Mouse (Mus musculus): ENCODE results near the gene Zfp949.
"Not testable (repeated sequence)": the region's sequence is repeated elsewhere in the genome, so short reads cannot be mapped to it uniquely, and the experiment has no call there.

Gene Zfp949

GRCm38 (mm10) chr9:88542816-88543215, 5.0 kb upstream of the Zfp949 start:
- DNase-seq (ENCODE audit: low spot score), result no peak

GRCm38 (mm10) chr9:88545534-88545933, 2.3 kb upstream of the Zfp949 start:
- DNase-seq (ENCODE audit: low spot score), result no peak

DNA sequence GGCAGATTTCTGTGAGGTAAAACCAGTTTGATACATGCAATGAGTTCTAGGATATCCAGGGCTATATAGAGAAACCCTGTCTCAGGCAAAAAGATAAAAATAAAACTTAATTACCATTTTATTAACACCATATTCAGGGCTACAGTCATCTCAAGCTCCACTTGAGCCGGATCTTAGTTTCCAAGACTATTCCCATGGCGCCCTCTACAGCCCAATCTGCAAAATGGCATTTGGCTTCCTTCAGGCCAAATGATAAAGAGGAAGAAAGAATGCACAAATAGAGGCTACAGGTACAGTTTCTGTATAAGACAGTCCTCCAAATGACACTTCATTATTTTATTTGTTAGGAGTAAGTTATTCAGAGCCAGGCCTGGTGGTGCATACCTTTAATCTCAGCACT, 1.7 kb upstream of the Zfp949 start:
- no peak for DNase-seq (ENCODE audit: low spot score)

- no peak for DNase-seq (ENCODE audit: low spot score)
Measured at GRCm38 (mm10) chr9:88546657-88547056, 1.2 kb upstream of the Zfp949 start.

DNA sequence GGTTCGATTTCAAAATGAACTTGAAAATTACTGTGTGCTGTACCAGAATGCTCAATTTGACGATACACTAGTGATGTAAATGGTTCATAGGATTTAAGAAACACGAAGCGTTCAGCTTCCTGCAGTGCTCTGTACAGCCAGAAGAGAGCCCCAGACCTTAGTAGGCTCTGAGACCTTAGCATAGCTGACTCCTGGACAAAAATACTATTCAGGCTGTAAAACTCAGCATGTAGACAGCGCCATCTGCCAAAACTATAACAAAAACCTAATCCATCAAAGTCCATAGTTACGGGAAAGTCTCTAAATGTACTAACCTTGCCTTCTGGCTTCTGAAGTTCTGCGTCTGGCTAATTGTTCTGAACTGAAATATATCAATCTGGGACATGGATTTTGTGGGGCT, 550 bp upstream of the Zfp949 start:
- DNase-seq (ENCODE audit: low spot score), result no peak

DNA sequence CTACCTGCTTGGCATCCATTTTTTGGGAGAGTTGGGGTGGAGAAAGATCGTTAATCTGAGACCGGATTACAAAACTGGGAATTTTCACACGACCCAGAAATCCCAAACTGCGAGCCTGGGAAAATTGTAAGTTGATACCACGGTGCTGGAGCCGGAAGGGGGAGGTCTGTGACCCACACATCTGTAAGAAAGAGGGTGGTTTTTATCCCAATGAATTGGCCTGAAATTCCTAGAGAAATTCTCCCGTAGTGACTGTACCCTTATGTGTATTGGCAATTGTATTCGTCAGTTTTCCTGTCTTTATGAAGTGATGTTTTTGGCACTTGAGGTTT, 760 bp downstream of the Zfp949 start:
- DNase-seq (ENCODE audit: low spot score), result no peak

DNA sequence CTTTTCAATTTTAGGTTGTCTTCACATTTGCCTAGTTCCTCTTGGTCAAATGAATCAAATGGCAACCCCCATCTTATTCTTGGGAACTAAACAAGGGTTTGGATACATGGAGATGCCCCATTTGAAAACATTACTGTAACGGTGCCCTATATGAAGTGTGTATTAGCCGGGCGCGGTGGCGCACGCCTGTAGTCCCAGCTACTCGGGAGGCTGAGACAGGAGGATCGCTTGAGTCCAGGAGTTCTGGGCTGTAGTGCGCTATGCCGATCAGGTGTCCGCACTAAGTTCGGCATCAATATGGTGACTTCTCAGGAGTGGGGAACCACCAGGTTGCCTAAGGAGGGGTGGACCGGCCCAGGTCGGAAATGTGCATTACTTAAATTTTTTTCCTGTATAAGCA, 5.3 kb downstream of the Zfp949 start:
- DNase-seq (ENCODE audit: low spot score), result no peak

DNA sequence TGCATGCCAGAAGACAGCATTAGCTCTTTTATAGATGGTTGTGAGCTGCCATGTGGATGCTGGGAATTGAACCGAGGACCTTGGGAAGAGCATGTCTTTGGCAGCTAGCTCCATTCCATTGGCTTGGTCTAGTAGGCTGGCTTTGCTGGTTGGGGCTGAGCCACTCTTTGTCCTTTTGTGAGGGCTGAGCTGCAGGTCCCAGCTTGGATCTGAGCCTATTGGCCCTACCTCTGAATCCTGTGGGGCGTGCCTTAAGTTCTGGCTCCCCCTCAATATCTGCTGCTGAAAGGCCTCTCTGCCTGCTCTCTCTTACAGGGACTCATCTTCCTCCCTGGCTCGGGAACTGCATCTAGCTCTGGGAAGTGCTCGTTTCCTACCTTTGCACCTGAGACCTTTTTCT, 10.3 kb downstream of the Zfp949 start:
- DNase-seq (ENCODE audit: low spot score), result no peak

DNA sequence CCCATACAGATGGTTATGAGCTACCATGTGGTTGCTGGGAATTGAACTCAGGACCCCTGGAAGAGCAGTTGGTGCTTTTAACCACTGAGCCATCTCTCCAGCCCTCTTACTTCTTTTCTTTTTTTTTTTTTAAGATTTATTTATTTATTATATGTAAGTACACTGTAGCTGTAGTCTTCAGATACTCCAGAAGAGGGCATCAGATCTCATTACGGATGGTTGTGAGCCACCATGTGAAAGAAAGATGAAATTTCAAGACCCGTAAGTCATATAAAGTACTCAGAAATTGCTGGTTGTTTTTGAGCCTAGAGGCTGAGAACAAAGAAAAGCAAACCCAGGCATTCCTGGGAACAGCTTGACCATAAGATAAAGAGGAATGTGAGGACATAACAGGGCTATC, 13.7 kb downstream of the Zfp949 start:
- DNase-seq (ENCODE audit: low spot score), result not testable (repeated sequence)

DNA sequence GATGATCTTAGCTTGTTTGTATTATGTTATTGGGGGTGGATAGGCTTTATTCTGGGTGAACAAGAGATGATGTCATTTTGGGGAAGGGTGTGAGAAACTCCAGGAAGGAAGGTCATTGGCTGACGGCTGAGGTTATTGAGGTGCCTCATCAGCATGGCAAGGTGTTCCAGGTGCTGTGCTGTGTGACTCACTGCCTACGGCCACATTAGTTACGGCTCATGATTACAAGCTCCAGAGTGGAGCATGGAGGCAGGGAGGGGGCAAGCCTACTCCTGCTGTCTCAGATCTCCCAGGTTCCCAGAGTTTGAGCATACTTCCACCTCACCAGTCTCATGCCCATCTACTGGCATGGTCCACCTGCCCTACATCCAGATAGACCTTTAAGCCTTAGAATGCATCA, 22.7 kb downstream of the Zfp949 start:
- not testable (repeated sequence) for DNase-seq (ENCODE audit: low spot score)

DNA sequence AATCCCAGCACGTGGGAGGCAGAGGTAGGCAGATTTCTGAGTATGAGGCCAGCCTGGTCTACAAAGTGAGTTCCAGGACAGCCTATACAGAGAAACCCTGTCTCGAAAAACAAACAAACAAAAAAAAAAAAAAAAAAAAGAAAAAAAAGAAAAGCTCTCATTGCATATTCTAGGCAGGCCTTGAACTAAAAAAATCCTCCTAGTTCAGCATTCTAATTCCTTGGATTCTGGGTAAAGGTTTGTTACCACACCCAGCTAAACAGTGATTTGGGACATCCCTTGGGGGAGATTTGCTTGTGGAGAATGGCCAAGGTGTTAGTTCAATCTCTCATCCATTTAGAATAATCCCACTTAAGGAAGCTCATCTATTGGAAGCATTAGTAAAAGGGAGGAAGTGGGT, 32.8 kb downstream of the Zfp949 start, which contains the start of gene Trim43a:
Trim43a (plus strand) TSS at position 301 of the 400 bp plus-strand sequence.
- not testable (repeated sequence) for DNase-seq (ENCODE audit: low spot score)

DNA sequence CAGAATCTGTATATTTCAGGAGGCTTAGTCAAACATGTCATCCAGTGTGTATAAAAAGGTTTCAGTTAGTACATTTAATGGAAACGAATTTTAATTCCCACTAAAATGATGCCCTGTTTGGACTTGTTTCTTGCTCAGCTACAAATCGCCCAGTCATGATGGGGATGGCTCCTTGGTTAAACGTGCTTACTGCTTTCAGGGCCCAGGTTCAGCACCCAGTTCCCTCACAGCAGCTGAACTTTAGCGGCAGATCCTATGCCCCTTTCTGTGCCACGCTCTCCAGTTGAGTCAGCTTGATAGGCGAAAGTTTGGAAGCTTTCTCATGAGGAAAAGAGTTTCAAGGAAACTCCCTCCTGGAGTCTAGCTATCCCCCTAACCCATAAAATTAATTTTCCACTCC, 45.9 kb downstream of the Zfp949 start:
- DNase-seq (ENCODE audit: low spot score), result not testable (repeated sequence)

GRCm38 (mm10) chr9:88599206-88600162, 51.7 kb downstream of the Zfp949 start:
- DNase-seq (ENCODE audit: low spot score), result peak; percentile 95
